Mouse (Mus musculus): ENCODE results near the gene Scap.

DNA sequence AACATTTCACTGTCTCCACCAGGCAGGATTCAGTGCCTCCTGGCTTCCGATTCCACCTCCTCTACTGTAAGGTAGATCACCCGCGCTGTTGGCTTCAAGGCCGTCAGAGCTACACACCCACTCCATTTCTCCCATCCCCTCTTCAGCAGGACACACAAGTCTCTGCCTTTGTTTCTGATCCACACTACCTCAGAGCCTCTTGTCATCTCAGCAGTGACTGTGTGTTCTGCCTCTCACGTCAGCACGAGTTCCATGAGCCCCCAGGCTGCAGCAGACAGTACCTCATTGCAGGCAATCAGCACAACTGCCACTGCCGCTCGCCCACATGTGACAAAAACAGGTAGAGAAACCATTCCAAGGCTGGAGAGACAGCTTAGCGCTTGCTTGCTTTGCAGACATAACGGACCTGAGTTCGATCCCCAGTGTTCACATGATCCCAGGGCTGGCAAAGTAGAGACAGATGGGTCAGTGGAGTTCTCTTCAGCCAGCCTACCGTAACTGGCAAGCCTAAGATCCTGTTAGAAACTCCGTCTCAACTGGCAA is 39.1 kb upstream of the Scap start:
- no peak for TF ChIP-seq CTCF (IDR thresholded peaks at IDR 0.05; ENCODE audit: low read depth)
- no peak for TF ChIP-seq EP300 (optimal IDR thresholded peaks at IDR 0.05)

Data from stomach, postnatal 0 days (tissue).